Mouse (Mus musculus): ENCODE results near the gene Syt6. TPM values are rescaled to one million over a fixed set of nuclear protein-coding genes. Genes with fewer than 3 reads are reported as not detected.

Gene Syt6
- total and polyA plus RNA-seq, 3 experiments, result 0.38 TPM; not detected in 2

DNA sequence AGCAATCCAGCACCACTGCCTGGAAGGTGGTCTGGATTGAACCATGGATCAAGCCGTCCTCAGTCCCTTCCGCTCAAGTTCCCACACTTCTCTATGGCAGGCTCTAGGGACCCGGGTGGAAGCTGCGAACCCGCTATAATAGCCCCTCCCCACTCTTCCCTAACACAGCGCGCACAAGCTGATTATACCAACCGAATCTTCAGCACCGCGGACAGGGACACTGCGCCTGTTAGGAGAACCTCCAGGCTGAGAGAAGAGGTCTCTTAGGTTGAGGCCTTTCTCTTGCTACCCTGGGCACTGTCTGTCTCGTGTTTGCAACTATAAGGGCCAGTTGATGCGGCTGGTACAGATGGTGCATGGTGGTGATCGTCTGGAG, 1.3 kb upstream of the Syt6 start:
- Histone ChIP-seq H3K36me3 (replicated peaks) (no peaks in the 10 kb centered on the region), H3K4me1 (ENCODE audit: insufficient read depth, low read depth, low read length) (no peaks in the 10 kb centered on the region), H3K9me3 (replicated peaks) (no peaks in the 10 kb centered on the region; the same call in 1 of the 2 replicates), H3K27me3 (ENCODE audit: insufficient read depth, low read length) (no peaks in the 10 kb centered on the region), H3K4me3 (ENCODE audit: low read depth, low read length) (no peak overlapping the region)
- peak; percentile 40 for DNase-seq (ENCODE audit: low spot score)
- ATAC-seq (ENCODE audit: extremely low read depth, insufficient number of reproducible peaks, low FRiP score, poor library complexity, severe bottlenecking), result no peak
- TF ChIP-seq POLR2AphosphoS5 (IDR thresholded peaks at IDR 0.05; ENCODE audit: insufficient replicate concordance, low read depth, low read length), result no peak
- TF ChIP-seq TAL1 (conservative IDR thresholded peaks at IDR 0.05; ENCODE audit: low read depth, low read length), result no peak
- TF ChIP-seq GATA2 (IDR thresholded peaks at IDR 0.05; ENCODE audit: borderline replicate concordance, low read depth, low read length), result no peak

DNA sequence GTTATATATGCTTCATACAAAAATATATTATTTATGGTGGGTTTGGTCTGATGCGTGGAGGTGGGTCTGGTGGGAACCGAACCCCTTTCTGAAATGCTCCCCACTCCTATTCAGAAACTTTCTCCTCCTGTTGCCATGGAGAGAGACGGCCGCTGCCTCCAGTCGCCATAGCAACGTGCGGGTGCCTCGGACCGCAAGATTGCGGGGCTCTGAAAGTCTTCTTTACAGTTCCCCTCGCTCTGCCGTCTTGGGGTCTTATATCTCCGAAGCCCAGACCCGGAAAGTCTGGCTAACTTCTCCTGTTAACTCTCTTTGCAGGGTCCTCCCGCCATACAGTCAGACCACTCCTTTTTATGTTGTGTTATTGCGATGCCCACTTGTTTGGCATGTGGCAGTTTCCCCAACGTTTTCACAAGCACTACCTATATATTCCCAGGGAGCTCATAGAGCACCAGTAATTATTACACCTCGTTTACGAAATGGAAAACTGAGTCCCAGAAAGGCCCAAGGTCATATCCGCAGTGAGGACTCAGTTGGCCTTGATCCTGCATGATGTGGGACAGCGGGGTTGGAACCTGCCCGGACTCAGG, 370 bp upstream of the Syt6 start:
- H3K36me3 ChIP-seq (replicated peaks), result no peaks in the 10 kb centered on the region
- H3K27me3 ChIP-seq (ENCODE audit: insufficient read depth, low read length), result no peaks in the 10 kb centered on the region
- ATAC-seq (ENCODE audit: extremely low read depth, insufficient number of reproducible peaks, low FRiP score, poor library complexity, severe bottlenecking) (no peak), DNase-seq (ENCODE audit: low spot score) (no peak)
- H3K4me1 ChIP-seq (ENCODE audit: insufficient read depth, low read depth, low read length), result no peaks in the 10 kb centered on the region
- TF ChIP-seq TAL1 (conservative IDR thresholded peaks at IDR 0.05; ENCODE audit: low read depth, low read length) (no peak), CTCF (IDR thresholded peaks at IDR 0.05; ENCODE audit: low read depth, low read length) (no peak), POLR2AphosphoS5 (IDR thresholded peaks at IDR 0.05; ENCODE audit: insufficient replicate concordance, low read depth, low read length) (no peak), GATA1 (IDR thresholded peaks at IDR 0.05; ENCODE audit: borderline replicate concordance, low read length) (no peak), GATA2 (IDR thresholded peaks at IDR 0.05; ENCODE audit: borderline replicate concordance, low read depth, low read length) (no peak)
- no peaks in the 10 kb centered on the region; the same call in 1 of the 2 replicates for H3K9me3 ChIP-seq (replicated peaks)
- no peak overlapping the region for H3K4me3 ChIP-seq (ENCODE audit: low read depth, low read length)

DNA sequence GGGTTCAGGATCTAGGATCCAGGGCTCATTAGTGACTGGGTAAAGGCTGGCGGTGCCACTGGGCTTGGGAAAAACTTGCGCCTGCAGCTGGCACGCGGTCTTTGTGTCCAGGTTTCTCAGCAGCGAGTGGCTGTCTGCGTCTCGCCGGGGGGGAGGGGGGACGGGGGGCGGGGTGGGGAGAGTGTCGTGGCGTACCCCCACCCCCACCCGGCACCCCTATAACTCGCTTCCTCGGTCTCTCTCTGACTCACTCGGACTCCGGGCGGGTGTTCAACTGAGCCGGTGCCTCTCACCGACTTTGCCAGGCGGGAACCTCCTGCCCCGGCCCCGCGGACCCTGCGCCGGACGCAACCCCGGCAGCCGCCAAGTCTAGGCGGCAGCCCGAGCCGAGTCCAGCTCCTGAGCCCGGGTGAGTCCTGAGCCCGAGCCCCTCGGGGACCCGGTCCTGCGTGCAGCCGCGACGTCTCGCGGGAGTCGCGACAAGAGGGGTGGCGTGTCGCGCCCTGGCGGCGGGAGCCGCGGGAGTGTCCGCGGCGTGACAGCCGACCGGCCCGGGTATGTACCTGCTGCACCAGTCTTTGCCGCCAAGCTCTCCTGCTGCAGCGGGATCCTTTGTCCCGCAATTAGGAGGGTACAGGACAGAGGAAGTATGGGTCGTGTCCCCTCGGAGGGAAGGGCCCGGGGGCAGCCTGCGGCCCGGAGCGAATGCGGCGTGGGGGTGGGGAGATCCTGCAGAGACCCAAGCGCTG, 1.0 kb downstream of the Syt6 start:
- H3K36me3 ChIP-seq (replicated peaks), result no peaks in the 10 kb centered on the region
- no peak for TF ChIP-seq TAL1 (conservative IDR thresholded peaks at IDR 0.05; ENCODE audit: low read depth, low read length)
- no peak for TF ChIP-seq POLR2AphosphoS5 (IDR thresholded peaks at IDR 0.05; ENCODE audit: insufficient replicate concordance, low read depth, low read length)
- no peak for TF ChIP-seq CTCF (IDR thresholded peaks at IDR 0.05; ENCODE audit: low read depth, low read length)
- no peak for TF ChIP-seq GATA2 (IDR thresholded peaks at IDR 0.05; ENCODE audit: borderline replicate concordance, low read depth, low read length)
- no peak for TF ChIP-seq GATA1 (IDR thresholded peaks at IDR 0.05; ENCODE audit: borderline replicate concordance, low read length)
- ATAC-seq (ENCODE audit: extremely low read depth, insufficient number of reproducible peaks, low FRiP score, poor library complexity, severe bottlenecking) (no peak), DNase-seq (ENCODE audit: low spot score) (peak; percentile 12)
- no peaks in the 10 kb centered on the region; the same call in 1 of the 2 replicates for H3K9me3 ChIP-seq (replicated peaks)
- no peaks in the 10 kb centered on the region for H3K27me3 ChIP-seq (ENCODE audit: insufficient read depth, low read length)
- no peaks in the 10 kb centered on the region for H3K4me1 ChIP-seq (ENCODE audit: insufficient read depth, low read depth, low read length)
- no peak overlapping the region for H3K4me3 ChIP-seq (ENCODE audit: low read depth, low read length)

DNA sequence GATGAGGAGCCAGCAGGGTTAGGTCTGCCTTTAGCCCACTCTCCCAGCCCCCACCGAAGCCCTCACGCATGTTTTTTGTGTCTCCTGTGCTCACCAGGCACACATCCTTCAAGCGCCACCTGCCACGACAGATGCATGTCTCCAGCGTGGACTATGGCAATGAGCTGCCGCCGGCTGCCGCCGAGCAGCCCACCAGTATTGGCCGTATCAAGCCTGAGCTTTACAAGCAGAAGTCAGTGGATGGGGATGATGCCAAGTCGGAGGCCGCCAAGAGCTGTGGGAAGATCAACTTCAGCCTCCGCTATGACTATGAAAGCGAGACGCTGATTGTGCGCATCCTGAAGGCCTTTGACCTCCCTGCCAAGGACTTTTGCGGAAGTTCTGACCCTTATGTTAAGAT, 12.1 kb downstream of the Syt6 start:
- Histone ChIP-seq H3K36me3 (replicated peaks) (no peaks in the 10 kb centered on the region), H3K4me1 (ENCODE audit: insufficient read depth, low read depth, low read length) (no peaks in the 10 kb centered on the region), H3K9me3 (replicated peaks) (no peaks in the 10 kb centered on the region), H3K27me3 (ENCODE audit: insufficient read depth, low read length) (peaks cover 8% of the 10 kb centered on the region; the same call in 1 of the 2 replicates), H3K4me3 (ENCODE audit: low read depth, low read length) (no peak overlapping the region)
- ATAC-seq (ENCODE audit: extremely low read depth, insufficient number of reproducible peaks, low FRiP score, poor library complexity, severe bottlenecking), result no peak
- TF ChIP-seq TAL1 (conservative IDR thresholded peaks at IDR 0.05; ENCODE audit: low read depth, low read length) (no peak), CTCF (IDR thresholded peaks at IDR 0.05; ENCODE audit: low read depth, low read length) (no peak), POLR2AphosphoS5 (IDR thresholded peaks at IDR 0.05; ENCODE audit: insufficient replicate concordance, low read depth, low read length) (no peak), GATA1 (IDR thresholded peaks at IDR 0.05; ENCODE audit: borderline replicate concordance, low read length) (no peak), GATA2 (IDR thresholded peaks at IDR 0.05; ENCODE audit: borderline replicate concordance, low read depth, low read length) (no peak)
- no peak for DNase-seq (ENCODE audit: low spot score)

DNA sequence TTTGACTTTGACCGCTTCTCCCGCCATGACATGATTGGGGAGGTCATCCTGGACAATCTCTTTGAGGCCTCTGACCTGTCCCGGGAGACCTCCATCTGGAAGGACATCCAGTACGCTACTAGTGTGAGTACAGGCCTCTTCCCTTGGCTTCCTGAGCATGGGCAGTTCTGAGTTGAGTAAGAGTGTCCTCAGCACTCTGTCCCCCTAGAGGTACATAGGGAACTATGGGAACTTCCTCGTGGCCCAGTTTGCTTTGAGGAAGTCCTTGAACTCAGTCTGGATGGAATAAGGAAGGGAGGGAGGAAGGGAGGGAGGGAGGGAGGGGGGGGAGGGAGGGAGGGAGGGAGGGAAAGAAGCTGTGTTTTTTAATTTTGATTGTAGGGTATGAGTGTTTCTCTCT, 12.6 kb downstream of the Syt6 start:
- ATAC-seq (ENCODE audit: extremely low read depth, insufficient number of reproducible peaks, low FRiP score, poor library complexity, severe bottlenecking) (no peak), DNase-seq (ENCODE audit: low spot score) (no peak)
- no peaks in the 10 kb centered on the region for H3K9me3 ChIP-seq (replicated peaks)
- peaks cover 8% of the 10 kb centered on the region; the same call in 1 of the 2 replicates for H3K27me3 ChIP-seq (ENCODE audit: insufficient read depth, low read length)
- no peaks in the 10 kb centered on the region for H3K4me1 ChIP-seq (ENCODE audit: insufficient read depth, low read depth, low read length)
- no peak overlapping the region for H3K4me3 ChIP-seq (ENCODE audit: low read depth, low read length)
- TF ChIP-seq TAL1 (conservative IDR thresholded peaks at IDR 0.05; ENCODE audit: low read depth, low read length) (no peak), GATA1 (IDR thresholded peaks at IDR 0.05; ENCODE audit: borderline replicate concordance, low read length) (no peak), GATA2 (IDR thresholded peaks at IDR 0.05; ENCODE audit: borderline replicate concordance, low read depth, low read length) (no peak), POLR2AphosphoS5 (IDR thresholded peaks at IDR 0.05; ENCODE audit: insufficient replicate concordance, low read depth, low read length) (no peak), CTCF (IDR thresholded peaks at IDR 0.05; ENCODE audit: low read depth, low read length) (no peak)
- no peaks in the 10 kb centered on the region for H3K36me3 ChIP-seq (replicated peaks)

DNA sequence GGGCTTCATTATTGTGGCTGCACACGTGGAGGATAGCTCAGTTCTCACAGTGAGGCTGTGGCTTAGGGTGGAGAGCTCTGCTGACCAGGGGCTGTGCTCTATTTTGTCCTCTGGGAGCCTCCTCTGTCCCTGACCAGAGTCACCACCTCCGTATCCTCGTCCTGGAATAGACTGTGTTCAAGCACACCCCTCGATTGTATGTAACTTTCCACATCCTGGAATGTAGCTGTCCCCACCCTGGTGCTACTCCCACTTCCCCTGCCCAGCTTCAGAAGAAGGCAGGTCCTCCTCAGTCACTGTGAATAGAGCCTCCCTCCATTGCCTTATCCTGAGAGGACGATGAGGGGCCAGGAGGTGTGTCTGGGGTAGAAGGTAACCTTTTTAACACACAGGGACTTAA, 14.6 kb downstream of the Syt6 start:
- Histone ChIP-seq H3K4me1 (ENCODE audit: insufficient read depth, low read depth, low read length) (no peaks in the 10 kb centered on the region), H3K36me3 (replicated peaks) (no peaks in the 10 kb centered on the region), H3K9me3 (replicated peaks) (no peaks in the 10 kb centered on the region), H3K4me3 (ENCODE audit: low read depth, low read length) (no peak overlapping the region), H3K27me3 (ENCODE audit: insufficient read depth, low read length) (peaks cover 8% of the 10 kb centered on the region; the same call in 1 of the 2 replicates)
- ATAC-seq (ENCODE audit: extremely low read depth, insufficient number of reproducible peaks, low FRiP score, poor library complexity, severe bottlenecking) (no peak), DNase-seq (ENCODE audit: low spot score) (no peak)
- no peak for TF ChIP-seq CTCF (IDR thresholded peaks at IDR 0.05; ENCODE audit: low read depth, low read length)

All from G1E (cell line).